Mouse (Mus musculus) c-Kit-positive CD71-positive TER-119-positive erythroid progenitor cells, embryonic 14.5 days (primary cell): ENCODE results near the gene Ehd2.
A peak's percentile ranks its signal among the peaks of the same experiment; 100 is the strongest.

Source experiments
- DNase-seq: peaks from one replicate; pipeline ENCODE4 v3.0.0-alpha.2; 2013; ENCODE audit warnings: low spot score

Ehd2 gene

DNA sequence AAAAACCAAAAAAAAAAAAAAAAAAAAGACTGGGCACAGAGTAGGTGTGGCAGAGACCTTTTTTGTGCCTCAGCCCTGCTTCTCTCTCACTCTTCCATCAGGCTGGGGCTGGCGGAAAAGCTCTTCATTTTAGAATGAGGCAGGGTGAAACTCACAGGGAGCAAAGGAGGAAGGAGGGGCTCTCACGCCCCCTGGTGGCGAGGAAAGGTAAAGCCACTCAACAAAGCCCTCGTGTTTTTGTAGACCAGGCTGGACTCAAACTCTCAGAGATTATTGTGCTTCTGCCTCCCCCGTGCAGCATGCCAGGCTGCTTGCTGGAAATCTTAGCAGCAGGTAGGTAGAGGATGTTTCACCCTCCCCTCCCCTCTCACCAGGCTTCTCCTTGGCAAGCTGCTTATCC lies 7.3 kb upstream of the Ehd2 start:
- DNase-seq: peak; percentile 67

DNA sequence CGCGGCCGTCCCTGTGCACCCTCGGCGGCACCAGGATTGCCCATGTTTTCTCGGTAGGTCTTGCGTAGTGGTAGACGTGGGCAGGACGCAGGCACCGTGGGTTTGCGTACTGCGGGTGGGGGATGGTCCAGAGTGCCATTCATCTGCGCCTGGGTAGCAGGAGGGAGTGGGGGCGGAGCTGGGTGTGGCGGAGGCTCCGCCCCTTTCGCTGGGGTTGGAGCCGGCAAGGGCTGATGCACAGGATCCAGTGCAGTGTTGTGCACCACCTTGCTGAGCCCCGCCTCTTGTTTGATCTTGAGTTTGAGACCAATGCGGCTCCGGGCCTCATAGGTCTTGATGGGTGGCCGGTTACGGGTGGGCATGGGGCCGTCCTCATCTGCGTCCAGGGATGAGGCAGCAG lies 4.9 kb upstream of the Ehd2 start:
- no peak for DNase-seq

DNA sequence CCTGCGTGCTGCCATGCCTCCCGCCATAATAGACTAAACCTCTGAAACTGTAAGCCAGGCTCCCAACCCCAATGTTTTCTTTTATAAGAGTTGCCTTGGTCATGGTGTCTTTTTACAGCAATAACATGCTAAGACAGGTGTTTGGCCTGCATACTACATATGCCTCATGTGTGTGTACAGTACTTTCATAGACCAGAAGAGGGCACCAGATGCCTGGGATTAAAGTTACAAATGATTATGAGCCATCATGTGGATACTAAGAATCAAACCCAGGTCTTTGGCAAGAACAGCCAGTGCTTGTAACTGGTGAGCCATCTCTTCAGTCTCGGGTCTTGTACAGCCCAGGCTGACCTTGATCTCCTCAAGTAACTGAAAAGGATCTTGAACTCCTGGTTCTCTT lies 2.3 kb upstream of the Ehd2 start:
- DNase-seq: no peak

DNA sequence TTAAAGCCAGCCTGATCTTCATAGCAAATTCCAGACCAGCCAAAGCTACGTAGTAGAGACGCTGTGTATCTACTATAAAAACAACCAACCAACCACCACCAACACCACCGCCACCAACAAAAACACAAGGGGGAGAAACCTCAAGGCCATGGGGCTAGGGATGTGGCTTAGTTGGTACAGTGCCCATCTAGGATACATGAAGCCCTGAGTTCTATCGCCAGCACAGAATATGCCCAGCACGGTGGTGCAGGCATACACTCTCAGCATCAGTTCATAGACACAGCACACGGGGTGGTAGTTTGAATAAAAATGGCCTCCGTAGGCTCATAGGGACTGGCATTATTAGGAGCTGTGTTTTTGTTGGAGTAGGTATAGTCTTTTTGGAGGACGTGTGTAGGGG lies 955 bp upstream of the Ehd2 start:
- DNase-seq: no peak

DNA sequence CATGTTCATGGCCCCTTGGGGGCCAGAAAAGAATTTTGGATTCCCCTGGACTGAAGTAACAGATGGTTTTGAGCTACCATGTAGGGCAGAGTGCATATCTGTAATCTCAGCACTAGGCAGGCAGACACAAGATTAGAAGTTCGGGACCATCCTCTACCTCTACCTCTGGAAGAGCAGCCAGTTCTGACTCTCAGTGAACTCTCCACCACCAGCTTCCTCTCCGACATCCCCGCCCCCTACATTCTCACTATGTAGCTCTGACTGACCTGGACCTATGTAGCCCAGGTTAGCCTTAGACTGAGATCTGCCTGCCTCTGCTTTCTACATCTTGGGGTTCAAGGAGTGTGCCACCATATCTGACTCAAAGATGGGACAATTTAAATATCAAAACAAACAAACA lies 878 bp downstream of the Ehd2 start:
- no peak for DNase-seq

DNA sequence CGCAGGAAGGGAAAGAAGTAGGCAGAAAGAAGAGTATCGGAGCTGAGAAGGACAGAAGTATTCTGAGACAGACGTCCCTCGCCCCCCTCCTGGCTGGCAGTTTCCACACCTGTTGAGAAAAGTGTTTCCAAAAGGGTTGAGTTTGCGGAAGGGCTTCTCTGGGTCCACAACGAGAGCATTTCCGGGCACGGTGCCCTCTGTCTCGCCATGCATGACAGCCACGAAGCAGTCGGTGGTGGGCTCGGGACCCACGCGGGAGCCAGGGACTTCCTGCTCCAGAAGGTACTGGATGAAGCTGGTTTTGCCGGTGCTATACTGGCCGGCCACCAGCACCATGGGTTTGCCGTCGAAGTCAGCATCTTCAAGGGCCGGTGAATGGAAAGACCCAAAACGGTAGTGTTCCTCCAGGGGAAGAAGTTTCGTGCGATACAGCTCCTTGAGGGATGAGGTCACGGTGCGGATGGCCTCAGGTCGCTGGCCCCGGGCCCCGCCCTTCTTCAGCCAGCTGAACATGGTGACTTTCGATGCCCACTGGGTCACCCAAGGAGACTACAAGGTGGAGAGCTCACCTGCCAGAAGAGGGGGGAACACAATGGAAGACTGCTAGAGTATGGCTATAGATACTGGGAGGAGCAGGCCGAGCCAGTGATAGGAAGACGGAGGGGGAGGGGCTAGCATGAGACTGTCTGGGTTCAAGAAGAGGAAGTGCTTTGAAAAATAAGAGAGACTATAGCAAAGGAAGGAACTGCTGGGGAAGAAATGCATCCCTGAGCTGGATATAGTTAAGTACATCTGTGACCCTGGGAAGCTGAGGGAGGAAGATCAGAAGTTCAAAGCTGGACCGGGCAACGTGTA lies 3.3 kb downstream of the Ehd2 start:
- no peak for DNase-seq

DNA sequence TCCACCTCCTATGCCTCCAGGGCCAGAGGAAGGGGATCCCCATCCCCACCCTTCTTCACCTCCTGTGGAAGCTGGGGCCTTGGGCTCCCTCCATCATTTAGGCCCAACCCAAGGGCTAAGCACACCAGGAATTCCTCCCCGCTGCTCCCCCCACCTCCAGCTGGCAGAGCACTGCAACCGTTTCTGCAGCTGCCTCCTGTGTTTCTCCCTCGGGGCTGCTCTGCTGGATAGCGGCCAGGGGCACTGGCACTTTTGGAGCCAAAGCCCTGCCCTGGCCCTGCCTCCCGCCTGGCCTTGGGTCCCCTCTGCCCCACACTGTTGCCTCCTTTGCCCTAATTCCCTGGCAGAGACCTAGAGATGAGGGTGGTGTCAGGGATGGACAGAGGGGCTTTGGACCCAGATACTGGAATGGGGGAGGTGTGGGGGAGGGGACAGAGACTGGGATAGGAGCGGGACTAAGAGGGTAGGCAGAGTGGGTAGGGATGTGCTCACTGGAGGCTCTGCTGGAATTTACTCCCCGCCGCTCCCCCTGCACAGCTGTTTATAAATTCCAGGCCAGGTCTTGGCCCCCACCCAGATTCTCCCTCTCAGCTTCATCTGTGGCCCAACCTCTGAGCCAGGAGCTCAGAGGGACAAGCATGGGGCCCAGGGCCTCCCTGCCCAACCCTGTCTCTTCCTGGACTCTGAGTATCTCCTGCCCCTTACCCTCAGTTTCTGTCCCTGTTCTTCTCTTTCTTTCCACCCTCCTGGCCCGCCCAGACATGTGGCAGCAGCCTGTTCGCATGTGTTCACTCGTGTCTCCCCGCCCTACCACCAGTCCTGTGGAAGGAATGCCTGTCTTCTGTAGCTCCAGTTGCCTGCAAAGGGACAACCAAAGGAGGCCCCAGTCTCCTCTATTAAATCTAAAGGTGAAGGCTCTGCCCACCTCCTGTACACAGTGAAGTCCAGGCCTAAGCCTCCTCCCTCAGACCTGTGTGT lies 4.8 kb downstream of the Ehd2 start:
- DNase-seq: no peak

DNA sequence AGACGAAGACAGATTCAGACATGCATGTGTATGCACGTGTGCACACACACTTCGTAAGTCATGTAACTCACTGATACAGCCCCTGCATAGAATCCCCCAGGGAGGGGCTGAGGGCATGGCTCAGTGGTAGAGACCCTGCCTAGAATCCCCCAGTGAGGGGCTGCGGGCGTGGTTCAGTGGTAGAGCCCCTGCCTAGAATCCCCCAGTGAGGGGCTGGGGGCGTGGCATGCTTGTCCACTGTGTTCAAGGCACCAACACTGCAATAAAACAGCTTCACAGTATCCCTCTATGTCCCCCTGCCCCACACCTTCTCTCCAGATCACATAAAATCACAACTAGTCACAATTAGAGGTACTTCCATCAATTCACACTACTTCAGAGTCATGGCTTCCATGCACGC lies 5.6 kb downstream of the Ehd2 start:
- DNase-seq: no peak

DNA sequence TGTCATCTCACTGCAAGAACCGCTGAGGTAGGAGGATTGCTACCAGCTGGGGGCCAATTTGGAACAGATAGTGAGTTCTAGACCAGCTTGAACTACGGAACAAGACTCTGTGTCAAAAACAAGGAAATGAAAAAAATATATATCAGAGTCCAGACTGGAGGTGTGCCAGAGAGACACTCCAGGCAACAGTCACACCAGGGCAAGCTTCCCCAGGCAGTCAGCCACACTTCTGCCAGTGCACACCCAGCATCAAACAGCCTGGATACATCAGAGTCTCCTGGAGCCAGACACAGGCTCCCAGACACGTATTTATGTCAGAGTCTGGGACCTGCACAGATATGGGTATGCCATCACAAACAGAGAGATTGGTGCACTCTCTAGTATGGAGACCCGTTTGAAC lies 6.1 kb downstream of the Ehd2 start:
- DNase-seq: no peak

DNA sequence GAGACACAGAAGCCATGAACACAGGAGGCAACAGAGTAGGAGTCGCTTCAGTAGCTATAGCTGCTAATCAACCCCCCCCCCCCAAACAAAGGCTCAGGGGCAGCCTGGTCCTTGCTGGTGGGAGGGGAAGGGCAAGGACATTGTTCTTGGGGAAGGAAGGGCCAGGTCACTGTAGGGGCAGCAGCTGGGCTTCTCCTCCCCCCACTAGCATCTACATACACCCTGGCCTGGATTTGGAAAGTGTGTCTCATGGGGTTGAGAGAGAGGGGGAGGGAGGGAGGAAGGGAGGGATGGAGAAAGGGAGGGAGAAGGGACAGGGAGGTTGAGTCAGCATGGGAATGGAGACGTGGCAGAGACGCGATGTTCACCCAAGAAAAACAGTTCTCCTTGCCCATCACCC lies 6.7 kb downstream of the Ehd2 start:
- DNase-seq: no peak

DNA sequence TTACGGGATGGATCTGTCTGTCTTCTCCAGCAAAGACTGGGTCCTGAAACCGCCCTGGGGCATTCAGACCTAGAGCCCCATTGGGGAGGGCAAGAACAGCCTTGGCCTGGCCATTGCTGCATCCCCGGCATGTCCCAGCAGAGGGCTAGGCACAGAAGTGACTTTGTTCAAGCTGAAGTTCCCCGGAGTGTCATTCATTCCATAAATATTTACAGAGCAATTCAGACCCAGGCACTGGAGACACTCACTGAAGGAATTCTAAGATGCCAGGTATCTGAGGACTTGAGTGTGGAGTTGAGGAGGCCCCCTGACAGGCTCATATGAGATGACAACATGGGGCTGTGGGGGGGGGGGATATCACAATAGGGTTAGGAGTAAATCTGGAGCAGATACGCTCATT lies 11.2 kb downstream of the Ehd2 start:
- DNase-seq: no peak

DNA sequence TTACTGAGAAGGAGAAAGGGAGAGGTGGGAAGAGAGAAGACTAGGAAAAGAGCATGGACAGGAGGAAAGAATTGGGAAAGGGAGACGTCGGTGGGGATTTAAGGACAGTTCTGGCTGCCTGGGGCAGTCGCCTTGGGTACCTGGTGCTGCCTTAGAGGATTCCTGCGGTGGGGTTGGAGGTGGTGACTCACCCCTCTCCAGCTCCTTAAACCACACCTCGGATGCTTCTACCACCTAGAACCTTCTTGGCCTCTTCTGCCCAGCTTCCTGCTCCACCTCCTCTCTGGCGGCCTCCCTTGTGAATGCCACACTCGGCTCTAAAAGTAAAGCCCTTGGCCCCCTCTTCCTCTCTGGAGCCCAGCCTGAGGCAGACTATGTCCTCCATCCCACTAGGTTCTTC lies 11.9 kb downstream of the Ehd2 start:
- DNase-seq: no peak

DNA sequence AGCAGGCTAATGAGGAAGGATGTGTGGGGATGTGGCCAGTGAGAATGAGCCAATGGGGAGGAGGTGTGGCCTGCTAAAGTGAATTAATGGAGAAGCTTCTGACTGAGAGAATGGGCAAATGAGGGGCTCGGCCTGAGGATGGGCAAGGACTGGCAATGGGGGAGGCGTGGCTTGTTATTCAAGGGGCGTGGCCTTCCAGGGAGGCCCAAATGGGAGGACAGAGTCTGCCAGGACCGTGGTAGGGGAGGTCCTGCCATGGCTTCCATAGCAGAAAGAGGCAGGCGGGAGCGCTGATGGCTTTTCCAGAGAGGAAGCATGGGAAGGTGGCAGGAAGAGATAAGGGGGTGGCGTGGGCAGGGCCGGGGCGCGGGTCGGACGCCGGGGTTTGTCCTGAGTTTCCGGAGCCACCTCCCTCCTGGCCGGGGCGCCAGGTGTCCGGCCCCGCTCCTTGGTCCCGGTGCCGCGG lies 12.4 kb downstream of the Ehd2 start:
- DNase-seq: peak; percentile 69

DNA sequence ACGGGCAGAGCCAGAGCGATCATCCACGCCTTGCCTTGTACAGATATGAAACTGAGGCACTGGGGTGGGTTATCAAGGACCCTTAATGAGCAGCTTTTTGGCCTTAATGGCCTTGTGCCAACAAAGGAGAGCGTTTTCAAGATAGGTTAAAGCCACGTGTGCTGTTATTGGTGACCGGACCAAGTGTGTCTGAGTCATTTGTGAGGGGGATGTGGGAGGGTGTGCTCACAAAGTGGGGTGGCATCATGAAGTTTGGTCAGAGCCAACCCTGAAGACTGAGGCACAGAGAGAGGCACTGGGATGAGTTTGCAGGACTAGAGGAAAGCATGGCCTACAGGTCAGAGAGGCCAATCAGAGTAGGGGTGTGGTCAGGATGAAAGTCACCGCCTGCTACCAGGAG lies 12.9 kb downstream of the Ehd2 start:
- DNase-seq: no peak

DNA sequence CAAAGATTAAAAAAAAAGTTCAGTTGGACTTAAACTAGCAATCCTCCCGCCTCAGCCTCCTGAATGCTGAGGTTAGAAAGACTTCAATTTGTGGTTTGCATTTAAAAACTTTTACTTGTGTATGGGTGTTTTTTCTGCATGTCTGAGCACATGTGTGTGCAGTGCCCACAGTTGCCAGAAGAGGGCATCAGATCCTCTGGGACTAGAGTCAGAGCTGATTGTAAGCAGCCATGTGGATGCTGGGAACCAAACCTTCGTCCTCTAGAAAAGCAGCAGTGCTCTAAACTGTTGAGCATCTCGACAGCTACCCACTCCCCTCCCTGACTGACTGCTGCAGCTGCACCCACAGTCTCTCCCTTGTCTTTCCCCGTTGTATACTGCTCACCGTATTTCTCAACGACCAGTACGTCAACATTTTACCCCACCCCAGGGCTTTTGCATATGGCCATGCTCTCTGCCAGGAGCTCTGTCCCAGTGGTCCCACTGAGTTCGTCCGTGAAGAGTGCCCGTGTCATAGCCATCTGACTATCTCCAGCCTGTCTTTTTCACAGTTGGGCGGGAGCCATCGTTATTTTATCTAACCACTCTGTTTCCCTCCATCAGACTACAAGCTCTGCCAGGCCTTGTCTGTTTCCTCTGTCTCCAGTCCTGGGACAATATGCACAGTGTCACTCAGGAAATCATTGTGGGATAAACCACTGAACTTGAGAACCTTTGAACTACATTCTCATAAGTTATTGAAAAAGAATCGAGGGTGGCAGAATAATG lies 13.9 kb downstream of the Ehd2 start:
- peak; percentile 62 for DNase-seq

DNA sequence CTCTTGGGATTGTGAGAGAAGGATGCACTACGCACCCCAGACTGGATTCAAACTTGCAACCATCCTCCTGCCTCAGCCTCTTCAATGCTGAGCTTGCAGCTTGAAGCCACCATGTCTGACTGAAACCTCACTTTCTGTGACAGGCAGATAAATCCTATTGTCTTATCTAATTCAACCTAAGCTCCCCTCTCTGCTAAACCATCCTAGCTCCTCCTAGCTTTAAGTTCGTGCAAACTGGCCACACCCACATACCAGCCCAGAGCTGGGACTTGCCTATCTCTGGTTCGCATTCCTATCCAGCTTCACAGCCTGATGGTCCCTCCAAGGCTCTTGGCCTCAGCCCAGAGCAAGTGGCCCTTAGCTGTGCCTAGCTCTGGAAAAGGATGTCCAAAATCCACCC lies 15.0 kb downstream of the Ehd2 start:
- DNase-seq: peak; percentile 84

DNA sequence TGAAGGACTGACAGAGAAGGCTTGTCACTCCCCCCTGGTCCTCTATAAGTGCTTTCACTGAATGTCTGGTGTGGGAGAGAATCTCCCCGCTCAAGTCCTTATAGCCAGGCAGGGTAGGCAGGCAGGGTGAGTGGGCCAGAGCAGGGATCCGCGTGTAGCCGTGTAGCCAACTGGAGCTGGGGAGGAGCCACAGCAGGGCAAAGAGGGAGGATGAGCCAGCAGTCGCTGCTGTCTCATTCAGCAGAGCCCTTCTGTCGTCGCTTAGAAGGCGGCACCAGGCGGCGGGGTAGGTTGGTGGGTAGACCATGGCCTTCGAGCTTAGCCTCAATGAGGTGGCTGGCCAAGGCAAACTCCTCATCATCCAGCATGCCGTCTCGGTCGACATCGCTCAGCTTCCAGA lies 17.4 kb downstream of the Ehd2 start:
- DNase-seq: no peak

DNA sequence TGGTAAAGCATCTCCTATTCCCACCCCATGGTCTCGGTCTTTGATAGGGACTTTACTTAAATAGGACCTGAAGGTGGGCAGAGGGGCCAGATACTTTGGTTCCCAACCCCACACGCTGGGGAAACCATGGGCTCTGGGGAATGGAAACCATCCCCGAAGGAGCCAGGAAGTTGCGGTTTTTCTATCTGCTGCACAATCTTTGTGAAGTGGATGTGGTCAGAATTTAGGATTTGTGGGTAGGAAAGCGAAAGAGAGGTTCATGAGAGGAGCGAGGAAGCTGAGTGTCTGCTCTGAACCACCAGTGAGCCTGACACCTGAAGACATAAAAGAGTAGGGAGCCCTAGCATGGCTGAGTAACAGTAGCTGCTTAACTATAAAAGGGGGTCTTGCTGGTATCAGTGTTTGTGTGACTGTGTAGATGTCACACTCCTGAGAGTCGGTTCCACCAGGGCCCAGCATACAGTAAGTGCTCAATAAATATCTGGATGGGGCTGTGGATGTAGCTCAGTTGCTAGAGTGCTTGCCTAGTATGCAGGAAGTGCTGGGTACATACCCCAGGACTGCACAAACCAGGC lies 18.1 kb downstream of the Ehd2 start:
- DNase-seq: no peak

DNA sequence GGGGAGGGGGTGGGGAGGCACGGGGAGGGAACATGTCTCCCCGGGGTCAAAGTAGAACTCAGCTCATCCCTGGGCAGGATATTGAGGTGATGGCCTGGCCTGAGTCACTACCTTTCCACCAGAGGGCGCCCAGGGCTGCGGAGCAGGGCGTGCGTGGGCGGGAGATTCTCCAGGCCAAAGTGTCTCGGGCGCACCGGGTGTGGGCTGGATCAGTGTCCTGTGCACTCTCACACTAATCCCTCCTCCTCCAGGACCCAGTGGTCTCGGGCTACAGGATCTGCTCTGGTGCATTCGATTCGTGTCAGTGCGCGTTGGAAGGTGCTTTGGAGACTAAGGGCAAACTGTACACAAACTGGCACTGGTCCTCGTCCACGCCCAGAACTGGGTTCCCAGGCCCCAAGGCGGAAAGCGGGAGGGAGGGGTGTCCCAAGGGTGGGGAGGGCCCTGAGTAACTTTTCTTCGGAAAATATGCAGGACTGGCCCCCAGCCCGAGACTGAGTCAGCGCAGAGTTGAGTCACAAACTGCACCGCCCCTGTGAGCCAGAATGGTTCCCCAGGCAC lies 18.9 kb downstream of the Ehd2 start:
- DNase-seq: peak; percentile 85

DNA sequence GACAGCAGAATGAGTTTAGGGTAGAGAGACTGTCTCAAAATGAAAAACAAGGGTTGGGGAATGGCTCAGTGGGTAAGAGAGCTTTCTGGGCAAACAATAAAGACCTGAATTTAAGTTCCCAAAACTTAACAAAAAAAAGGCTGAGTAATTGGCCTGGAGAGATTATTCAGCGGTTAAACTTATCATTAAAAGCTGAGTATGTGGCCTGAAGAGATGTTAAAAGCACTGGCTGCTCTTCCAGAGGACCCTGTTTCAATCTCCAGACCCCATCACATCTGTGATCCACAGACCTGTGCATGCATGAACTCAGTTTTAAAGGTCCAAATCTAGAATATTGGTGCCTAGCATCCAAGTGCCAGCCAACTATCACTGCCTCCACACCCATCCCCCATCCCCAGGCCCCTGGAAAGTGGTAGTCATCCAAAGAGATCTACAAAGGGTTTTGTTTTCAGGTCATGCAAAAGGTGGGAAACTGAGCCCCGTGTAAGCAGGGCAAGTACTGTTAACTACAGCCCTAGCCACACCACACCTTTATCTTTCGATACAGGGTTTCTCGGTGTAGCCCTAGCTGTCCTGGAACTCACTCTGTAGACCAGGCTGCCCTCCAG lies 19.6 kb downstream of the Ehd2 start:
- DNase-seq: no peak
